8 mouse cellular contexts compared by ENCODE assay signal in genomic region chr3:129332586-129332985, GRCm38 (mm10). TPM values are rescaled to one million over a fixed set of nuclear protein-coding genes. Genes with fewer than 3 reads are reported as not detected.
DNase-seq lines count a peak whose midpoint lies in the region; ATAC-seq and TF ChIP-seq lines count a peak whose summit lies in the region.
"Had no signal": no experiment of that assay in that cellular context is flagged by ENCODE, and none has a peak within 500 bp of the region (broad histone marks: within the 10 kb centered on the region; RNA-seq: fewer than 3 reads in every experiment).

Gene Enpep (minus strand): TSS chr3:129332720.

- no peaks in the 10 kb centered on the region for H3K9me3 ChIP-seq in lung, embryonic 15.5 days
- H3K9me3 ChIP-seq: midbrain, embryonic 12.5 days had no signal

- WGBS in kidney, adult 2 months = 4% methylated on average over 13 of the region's 13 CpGs
- WGBS in lung, embryonic 15.5 days = 2% methylated on average over 13 of the region's 13 CpGs

- H3K36me3 ChIP-seq in kidney, adult 2 months (ENCODE audit: control insufficient read depth, insufficient read depth, low read length) = no peaks in the 10 kb centered on the region
- H3K36me3 ChIP-seq in lung, embryonic 15.5 days = no peaks in the 10 kb centered on the region
- H3K36me3 ChIP-seq: midbrain, embryonic 12.5 days had no signal

- peak; percentile 85 for ATAC-seq in lung, embryonic 15.5 days (ENCODE audit: borderline replicate concordance, extremely low read depth, low FRiP score, low TSS enrichment)

- peak within 1 kb of the TSS; percentile 67 for H3K4me3 ChIP-seq in kidney, adult 2 months (ENCODE audit: insufficient read depth, low read depth, low read length)
- peak within 1 kb of the TSS; percentile 42 for H3K4me3 ChIP-seq in lung, embryonic 15.5 days
- H3K4me3 ChIP-seq: midbrain, embryonic 12.5 days had no signal

- H3K9ac ChIP-seq in lung, embryonic 15.5 days = peak within 1 kb of the TSS; percentile 11
- H3K9ac ChIP-seq: midbrain, embryonic 12.5 days had no signal

- no peaks in the 10 kb centered on the region for H3K27me3 ChIP-seq in kidney, adult 2 months (replicated peaks; ENCODE audit: control insufficient read depth, insufficient read depth, low read length)
- H3K27me3 ChIP-seq in lung, embryonic 15.5 days = no peaks in the 10 kb centered on the region
- H3K27me3 ChIP-seq: midbrain, embryonic 12.5 days had no signal

- peaks cover 16% of the 10 kb centered on the region; the same call in 1 of the 2 replicates for H3K4me1 ChIP-seq in kidney, adult 2 months (ENCODE audit: control insufficient read depth, insufficient read depth, low read length)
- H3K4me1 ChIP-seq in lung, embryonic 15.5 days = peaks cover 59% of the 10 kb centered on the region
- H3K4me1 ChIP-seq: midbrain, embryonic 12.5 days had no signal

- peak; percentile 45 for TF ChIP-seq POLR2A in kidney, adult 2 months (IDR thresholded peaks at IDR 0.05; ENCODE audit: low read depth, low read length)

- DNase-seq in right cerebral cortex, adult 18-20 months = peak; percentile 1
- no peak for DNase-seq in right cerebral cortex, postnatal 14 days
- DNase-seq in gastrocnemius, postnatal 10 days = peak; percentile 9
- peak; percentile 96 for DNase-seq in kidney, adult 2 months
- no peak for DNase-seq in embryo, embryonic 11 days
- no peak for DNase-seq in cerebellum, postnatal 36 days

- H3K4me2 ChIP-seq in lung, embryonic 15.5 days = peak within 1 kb of the TSS; percentile 64
- H3K4me2 ChIP-seq: midbrain, embryonic 12.5 days had no signal

- TF ChIP-seq CTCF in kidney, adult 2 months (conservative IDR thresholded peaks at IDR 0.05; ENCODE audit: insufficient read depth, insufficient read length, low read depth, low read length) = no peak

- H3K27ac ChIP-seq in kidney, adult 2 months (ENCODE audit: insufficient read depth, low read depth, low read length) = peak within 1 kb of the TSS; percentile 74
- peak within 1 kb of the TSS; percentile 56 for H3K27ac ChIP-seq in lung, embryonic 15.5 days
- H3K27ac ChIP-seq: midbrain, embryonic 12.5 days had no signal

RNA-seq across cellular contexts. Expression of gene Enpep, which starts in this region (rescaled TPM):
- 1 to 10 TPM; 3.2 to 3.7 TPM for total RNA-seq in gastrocnemius, postnatal 10 days (2021)
- 41.7 and 52.4 TPM in 2 replicates for polyA plus RNA-seq in kidney, adult 2 months (2012; rRNA removed)
- 41.0 and 44.8 TPM in 2 replicates for polyA plus RNA-seq in lung, embryonic 15.5 days (2015; fragmentation: Nextera tagmentation; extraction: Ambion mirVana)

Comparison
In these comparisons a context has a peak if more than half of its experiments do, and no peak if none do; other contexts are left out.
1. DNase-seq: peak in right cerebral cortex, adult 18-20 months (single experiment), gastrocnemius, postnatal 10 days (single experiment) and kidney, adult 2 months (single experiment); none in right cerebral cortex, postnatal 14 days (single experiment), embryo, embryonic 11 days (single experiment) and cerebellum, postnatal 36 days (0 of 2).